Mouse (Mus musculus): ENCODE results near the gene Usp20. TPM values are rescaled to one million over a fixed set of nuclear protein-coding genes. Genes with fewer than 3 reads are reported as not detected.
"Not testable (repeated sequence)": the region's sequence is repeated elsewhere in the genome, so short reads cannot be mapped to it uniquely, and the experiment has no call there.

Usp20 gene
- 10 to 100 TPM in 1 of 2 experiments, 1 to 10 TPM in 1; 8.4 to 14.3 TPM for total RNA-seq (2021)
- long read RNA-seq, experiment 1, full-length matches to known transcripts, result 1 of 4 reads
- long read RNA-seq, experiment 1, partial matches to known transcripts, result 2 of 4 reads
- long read RNA-seq, experiment 1, other reads (novel, unspliced or antisense), result 1 of 4 reads
- long read RNA-seq, experiment 2, full-length matches to known transcripts, result 8 of 18 reads
- long read RNA-seq, experiment 2, partial matches to known transcripts, result 2 of 18 reads
- long read RNA-seq, experiment 2, other reads (novel, unspliced or antisense), result 8 of 18 reads

DNA sequence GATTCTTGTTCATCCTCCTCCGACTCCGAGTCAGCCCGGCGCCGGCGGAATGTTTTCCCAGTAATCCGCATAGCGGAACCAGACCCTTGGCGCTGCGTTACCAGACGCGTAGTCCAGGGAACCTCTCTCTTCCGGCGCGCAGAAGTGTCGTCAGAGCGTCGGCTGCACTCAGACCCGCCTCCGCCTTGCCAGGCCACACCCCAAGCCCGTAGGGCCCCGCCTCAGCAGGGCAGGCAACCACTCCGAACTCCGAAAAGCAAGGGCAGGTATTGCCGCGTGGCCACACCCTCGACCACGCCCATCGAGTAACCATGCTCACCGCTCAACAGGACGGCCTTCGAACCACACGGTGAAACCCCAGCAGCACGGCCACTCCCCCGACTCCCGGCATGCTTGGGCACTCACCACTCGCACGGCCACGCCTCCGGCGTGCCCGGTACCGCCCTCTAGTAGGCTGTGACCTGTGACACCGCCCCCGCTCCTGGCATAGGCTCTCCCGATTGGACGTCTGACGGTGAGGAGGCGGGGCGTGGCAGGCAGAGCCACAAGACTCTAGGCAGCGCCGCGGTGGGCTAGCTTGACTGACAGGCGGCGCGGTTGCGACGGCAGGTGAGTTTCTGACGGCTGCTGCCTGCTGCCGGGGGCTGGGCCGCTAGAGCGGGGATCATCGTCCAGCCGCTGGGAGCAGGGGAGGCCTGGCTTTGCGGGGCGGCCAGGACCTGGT lies at the start of gene Usp20, which contains the start of gene BC005624:
Gene Usp20, plus strand, starts transcription at position 490 of the 724 bp plus-strand sequence.
Gene BC005624, minus strand, starts transcription at position 412 of the 724 bp plus-strand sequence.
- peak; percentile 100 for DNase-seq

DNA sequence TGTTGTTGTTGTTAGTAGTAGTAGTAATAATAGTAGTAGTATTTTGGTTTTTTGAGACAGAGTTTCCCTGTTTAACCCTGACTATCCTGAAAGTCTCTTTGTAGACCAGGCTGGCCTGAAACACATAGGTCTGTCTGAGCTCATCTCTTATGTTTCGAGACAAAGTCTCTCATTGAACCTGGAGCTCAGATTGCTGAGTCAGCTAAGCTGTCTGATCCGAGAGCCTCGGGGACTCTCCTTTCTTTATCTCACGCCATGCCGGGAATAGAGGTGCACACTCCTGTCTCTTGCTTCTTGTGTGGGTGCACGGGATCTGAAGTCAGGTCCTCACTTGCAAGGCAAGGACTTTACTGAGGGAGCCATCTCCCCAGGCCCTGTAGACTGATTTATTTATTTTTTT lies 49.0 kb upstream of the Usp20 start:
- DNase-seq, result no peak

DNA sequence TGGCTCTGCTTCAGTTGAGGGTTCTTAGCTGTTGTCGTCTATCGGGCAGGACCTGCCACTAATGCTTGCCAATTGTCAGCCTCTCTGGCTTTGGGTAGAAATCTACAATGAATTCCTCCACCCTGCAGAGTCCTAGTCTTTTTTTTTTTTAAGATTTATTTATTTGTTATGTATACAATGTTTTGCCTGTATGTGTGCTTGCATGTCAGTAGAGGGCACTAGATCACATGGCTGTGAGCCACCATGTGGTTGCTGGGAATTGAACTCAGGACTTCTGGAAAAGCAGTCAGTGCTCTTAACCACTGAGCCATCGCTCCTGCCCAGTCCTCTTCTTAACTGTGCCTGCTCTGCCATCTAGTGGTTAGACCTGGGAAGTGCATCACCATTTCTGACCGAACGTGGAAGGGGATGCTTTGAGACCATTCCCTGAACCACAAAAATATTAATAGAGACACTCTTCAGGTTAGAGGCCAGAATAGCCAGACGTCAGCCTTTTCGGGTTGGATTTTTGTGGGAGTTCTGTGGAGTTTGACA lies 48.1 kb upstream of the Usp20 start:
- peak; percentile 55 for DNase-seq

DNA sequence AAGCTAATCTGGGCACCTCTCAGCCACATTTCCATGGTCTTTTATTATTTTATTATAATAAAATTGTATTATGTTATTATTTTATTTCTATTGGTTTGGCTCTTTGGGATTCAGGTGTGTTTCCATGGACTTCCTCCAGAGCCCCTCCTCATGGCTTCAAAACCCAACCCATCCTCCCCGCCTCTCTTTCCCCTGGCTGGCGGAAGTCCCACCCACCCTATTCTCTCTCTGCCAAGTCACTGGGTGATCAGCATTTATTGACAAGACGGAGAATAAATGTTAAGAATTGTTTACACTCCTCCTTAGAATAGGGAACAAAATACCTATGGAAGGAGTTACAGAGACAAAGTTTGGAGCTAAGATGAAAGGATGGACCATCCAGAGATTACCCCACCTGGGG lies 45.3 kb upstream of the Usp20 start:
- no peak for DNase-seq

DNA sequence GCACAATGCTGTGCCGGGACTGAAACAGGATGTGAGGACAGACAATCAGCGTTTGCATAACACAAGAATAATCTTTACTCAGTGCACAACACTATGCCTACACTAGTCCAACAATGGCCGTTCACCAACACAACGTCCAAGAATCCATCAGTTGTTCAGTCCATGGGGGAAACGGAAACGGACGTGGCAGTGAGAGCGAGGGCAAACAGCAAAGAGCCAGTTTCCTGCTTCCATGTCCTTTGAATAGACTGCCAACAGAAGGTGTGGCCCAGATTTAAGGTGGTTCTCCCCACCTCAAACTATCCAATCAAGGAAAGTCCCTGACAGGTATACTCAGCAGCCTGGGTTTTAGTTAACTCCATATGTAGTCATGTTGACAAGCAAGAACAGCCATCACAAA lies 44.3 kb upstream of the Usp20 start:
- no peak for DNase-seq

DNA sequence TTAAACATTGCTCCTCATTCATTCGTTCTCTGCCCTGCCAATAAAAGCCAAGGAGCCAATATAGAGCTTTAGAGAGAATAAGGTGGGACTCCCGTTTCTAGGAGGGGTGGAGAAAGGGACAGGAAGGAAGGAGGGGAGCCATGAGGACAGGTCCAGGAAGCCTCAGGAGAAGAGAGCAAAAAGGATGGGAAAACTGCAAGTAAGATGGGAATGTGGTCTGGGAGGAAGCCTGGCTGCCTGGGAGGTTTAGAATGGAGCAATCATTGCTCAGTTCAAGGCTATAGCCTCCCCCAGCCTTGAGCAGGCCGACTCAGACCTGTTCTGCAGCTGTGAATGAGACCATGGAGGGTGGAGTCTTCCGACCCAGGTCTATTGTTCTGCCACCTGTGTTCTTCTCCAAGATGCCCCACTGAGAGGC lies 43.5 kb upstream of the Usp20 start:
- DNase-seq, result no peak

DNA sequence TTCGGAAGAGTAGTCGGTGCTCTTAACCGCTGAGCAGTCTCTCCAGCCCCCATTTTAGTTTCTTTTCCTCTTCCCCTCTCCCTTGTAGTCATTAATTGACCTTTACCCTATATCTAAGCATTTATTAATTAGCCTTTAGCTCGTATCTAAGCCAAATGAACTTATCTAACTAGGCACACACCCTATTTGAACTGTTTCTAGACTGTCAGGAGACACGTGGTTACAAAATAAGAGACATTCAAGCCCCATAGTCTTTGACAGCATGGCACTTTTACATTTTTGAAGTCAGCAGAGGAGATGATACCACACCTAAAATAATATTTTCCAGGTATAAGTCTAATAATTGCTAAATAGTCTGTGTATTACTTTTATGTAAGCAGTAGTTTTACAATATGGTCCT lies 40.5 kb upstream of the Usp20 start:
- no peak for DNase-seq

DNA sequence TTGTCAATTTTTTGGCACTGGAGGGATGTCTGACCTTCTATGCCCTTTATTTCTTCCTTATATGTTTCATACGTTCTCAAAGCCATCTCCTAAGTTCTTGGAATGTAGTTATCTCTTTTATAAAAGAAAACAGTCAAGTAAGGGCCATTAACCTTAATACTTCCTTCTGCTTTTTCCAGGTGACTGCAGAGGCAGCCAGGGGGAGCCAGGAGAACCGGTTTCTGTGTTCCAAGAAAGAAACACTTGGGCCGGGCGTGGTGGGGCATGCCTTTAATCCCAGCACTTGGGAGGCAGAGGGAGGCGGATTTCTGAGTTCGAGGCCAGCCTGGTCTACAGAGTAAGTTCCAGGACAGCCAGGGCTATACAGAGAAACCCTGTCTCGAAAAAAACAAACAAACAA lies 40.0 kb upstream of the Usp20 start:
- not testable (repeated sequence) for DNase-seq

DNA sequence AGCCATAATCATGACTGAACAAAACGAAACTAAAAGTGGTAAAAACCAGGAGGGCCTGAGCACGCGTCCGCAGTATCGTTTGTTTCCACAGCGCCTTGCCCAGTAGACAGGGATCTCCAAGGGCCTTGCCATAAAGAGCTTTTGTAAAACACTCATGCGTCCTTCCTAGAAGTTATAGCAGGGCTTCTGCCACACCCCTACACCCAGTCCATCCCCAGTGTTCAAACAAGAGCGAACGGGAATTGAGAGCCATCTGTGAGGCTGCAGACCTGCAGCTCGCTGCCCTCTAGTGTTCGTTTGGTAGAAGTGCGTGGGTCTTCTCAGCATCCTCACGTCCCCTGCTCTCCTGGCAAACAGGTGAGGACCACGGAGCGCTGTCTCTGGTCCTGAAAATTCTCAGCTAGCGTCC lies 39.5 kb upstream of the Usp20 start:
- DNase-seq, result peak; percentile 40

DNA sequence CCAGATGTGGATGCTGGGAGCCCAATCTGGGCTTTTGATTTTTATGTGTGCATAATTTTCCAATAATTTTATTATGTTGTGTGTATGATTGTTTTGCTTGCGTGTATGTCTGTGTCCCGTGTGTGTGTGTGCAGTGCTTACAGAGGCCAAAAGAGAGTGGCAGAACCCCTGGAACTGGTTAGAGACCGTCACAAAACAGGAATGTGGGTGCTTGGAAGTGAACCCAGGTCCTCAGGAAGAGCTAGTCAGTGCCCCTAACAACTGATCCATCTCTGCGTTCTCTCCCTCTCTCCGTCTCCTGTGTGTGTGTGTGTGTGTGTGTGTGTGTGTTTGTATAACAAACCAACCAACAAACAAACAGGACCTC lies 29.6 kb upstream of the Usp20 start:
- no peak for DNase-seq

DNA sequence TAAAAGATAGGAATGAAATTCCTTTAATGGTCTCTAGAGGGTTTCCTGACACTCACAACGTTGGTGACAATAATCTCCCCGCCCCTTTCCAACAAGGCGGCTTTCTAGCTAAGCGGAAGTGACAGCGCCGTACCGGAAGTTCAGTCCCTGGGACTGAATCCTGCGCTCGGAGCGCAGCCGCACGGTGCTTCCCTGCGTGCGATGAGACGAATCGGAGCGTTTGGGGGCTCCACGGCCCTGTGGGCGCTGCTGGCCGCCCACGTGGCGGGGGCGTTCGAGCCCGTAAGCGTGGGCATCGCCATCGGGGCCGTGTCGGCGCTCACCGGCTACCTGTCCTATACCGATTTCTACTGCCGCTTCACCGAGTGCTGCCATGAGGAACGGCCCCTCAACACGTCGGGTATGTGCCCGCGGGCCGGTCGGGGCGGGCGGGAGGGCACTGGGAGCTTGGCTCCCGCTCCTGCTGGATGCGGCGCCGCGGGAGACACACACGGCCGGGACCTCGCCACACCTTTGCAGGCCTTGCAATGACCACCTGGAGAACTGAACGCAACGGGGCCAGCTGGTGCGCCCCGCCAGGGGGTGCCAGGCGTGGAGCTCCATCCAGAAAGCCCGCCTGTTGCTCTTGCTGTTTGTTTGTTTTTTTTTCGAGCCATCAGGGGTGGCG lies 29.1 kb upstream of the Usp20 start, which contains the start of gene Tor1b:
Gene Tor1b, plus strand, starts transcription at position 136 of the 667 bp plus-strand sequence.
- DNase-seq, result peak; percentile 74

DNA sequence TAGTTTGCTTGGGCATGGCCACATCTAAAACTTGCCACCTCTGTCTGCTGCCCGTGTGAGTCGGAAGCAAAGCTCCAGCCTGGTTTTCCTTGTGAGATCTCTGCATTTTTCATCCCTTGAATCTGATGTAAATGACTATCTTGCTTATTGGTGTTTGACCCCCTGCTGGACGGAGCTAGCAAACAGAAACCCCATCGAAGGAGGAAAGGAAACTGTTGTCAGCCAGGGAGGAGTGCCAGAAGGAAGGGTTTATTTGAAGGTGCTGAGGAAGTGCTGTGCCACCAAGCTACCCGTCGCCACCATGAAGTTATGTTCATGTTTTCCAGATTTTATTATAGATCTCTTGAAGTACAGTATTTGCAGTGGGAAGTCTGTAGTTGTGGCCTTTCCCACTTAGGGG lies 27.3 kb upstream of the Usp20 start:
- DNase-seq, result no peak

DNA sequence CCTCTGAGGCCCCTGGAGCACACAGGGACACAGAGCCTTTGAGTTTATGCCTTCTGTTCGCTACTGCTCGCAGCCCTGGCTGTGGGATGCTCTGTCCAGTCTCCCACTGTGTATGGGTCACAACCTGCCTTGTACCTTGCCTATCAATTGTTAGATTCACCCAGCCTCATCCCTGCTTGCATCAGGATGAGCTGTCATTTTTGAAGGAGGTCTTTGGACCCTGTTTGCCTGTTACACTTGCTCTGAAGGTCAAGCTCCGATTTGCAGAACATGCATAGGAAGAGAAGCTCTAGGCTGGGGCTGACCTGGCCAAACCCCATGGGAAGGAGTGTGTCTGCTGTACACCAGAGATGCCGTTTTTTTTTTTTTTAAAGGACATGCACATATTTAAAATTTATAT lies 24.6 kb upstream of the Usp20 start:
- no peak for DNase-seq

DNA sequence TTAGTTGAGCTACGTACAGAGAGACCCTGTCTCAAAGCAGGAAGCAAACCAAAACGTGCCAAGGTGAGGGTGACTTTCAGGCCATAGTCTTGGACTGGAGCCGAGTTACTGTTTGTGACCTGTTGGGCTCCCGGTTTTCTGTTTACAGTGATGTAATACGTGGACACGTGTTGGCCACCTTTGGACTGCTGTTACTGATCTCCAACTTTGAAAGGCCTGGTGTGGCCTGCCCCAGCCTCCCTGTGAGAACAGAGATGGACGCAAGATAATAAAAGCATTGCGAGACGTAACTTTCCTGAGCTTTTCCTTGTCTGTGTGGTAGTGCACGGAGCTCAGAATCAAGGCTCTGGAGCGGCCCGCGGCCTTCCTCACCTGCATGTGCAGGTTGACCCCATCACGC lies 23.4 kb upstream of the Usp20 start:
- no peak for DNase-seq

DNA sequence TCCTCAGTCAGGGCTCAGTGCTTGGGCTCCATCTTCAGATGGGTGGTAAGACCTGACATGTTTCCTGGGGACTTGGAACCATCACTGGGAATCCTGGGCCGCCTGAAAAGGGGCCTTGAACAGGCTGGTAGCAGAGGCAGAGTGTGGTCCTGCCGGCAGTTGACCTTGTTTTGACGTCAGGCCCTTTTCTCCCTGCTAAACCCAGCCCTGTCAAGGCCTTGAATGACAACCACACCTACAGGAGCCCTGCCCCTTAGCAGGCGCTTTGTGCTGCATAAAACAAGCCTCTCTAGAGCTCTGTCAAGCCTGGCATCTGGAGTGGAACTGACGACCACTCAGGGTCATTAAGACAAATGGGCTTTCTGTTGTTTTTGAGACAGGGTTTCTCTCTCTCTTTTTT lies 22.2 kb upstream of the Usp20 start:
- DNase-seq, result no peak

DNA sequence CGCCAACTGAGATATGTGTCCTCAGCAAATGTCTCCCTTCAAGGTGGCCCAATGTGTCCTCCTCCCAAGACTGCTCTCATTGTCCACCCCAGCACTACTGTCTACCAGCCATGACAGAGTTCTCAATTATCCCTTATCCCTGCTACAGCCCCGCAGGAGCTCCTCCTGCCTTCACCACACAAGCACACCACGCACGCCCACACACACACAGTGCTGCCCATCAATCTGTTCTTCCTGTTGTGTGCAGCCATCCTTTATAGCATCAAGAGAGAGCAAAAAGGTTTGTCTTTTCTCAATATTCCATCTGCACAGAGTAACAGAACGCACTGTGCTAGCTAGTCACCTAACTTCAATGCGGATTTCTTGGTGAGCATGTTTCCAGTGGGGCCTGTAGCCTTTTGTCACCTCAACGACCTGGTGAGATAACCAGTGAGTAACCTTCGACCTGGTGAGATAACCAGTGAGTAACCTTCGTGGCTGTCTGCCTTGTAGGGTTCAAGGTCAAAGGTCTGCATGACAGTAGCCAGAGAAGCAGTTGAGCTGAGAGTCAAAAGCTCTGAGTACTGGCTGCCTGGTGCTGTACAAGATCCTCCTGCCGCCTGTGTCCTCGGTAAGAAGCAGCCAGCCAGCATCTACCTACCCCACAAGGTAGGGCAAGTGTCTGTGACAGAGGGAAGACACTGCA lies 19.4 kb upstream of the Usp20 start:
- no peak for DNase-seq

DNA sequence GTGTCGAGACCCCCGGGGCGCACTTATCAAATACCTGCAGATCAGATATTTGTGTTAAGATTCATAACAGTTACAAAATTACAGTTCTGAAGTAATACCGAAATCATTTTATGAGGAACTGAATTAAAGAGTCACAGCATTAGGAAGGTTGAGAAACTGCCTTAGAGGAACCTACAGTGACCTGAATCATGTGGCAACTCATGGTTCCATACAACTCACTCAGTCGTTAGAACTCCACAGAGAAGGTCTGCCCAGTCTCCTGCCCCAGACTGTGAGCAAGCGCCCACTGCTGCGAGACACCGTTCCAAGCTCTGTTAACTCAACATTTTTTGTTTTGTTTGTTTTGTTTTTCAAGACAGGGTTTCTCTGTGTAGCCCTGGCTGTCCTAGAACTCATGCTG lies 16.5 kb upstream of the Usp20 start:
- no peak for DNase-seq

DNA sequence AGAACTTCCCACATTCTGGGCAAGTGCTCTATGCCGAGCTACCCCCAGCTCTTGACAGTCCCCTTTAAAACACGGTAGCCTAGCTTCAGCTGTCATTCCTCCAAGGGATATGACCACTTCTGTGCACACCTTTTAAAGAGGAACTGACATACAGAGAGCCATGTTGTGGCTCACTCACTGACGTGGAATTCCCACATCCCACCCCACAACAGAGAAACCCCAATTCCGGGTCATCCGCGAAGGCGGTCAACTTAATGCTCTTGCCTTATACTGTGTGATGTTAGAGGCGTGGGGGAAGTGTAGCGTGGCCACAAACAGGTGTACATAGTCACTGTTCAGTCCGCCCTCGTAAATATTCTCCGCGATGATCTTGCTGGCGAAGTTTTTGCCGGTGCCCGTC lies 15.3 kb upstream of the Usp20 start:
- no peak for DNase-seq

DNA sequence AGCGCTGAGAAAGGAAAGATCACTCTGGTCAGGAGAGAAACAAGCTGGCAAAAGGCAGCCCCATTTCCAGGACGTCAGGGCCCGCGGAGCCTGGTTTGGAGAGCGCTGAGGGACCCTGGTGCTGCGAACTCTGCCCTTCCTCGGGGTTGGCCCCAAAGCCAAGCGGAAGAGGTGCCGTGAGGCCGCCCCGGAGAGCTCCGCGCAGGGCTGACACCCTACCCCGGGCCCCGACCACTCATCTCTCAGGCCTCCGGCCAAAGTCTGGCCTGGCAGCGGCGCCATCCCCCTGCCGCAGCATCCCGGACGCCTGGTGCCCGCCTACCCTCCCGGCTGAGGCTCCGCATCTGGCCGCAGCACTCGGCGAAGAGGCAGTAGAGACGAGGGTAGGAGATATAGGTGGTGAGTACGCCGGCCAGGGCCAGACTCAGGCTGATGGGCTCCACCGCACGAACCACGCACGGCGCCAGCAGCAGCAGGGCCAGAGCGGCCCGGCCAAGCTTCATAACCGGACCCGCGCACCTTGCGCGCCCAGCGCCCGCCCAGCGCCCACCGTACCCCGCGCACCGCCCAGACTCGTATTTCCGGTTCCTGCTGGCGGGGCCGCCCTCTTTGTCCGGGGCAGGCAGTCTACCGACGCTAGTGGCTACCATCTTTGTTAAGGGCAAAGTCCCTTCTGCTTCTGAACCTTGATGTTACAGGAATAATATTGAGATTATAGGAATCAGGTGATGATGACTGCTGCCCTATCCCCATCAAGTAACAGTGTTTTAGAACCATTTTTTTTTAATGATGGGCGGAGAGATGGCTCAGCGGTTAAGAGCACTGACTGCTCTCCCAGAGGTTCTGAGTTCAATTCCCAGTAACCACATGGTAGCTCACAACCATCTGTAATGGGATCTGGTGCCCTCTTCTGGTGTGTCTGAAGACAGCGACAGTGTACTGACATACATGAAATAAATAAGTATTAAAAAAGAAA lies 14.4 kb upstream of the Usp20 start, which contains the start of gene Tor1a:
Gene Tor1a, minus strand, starts transcription at position 582 of the 976 bp plus-strand sequence.
- DNase-seq, result peak; percentile 85

DNA sequence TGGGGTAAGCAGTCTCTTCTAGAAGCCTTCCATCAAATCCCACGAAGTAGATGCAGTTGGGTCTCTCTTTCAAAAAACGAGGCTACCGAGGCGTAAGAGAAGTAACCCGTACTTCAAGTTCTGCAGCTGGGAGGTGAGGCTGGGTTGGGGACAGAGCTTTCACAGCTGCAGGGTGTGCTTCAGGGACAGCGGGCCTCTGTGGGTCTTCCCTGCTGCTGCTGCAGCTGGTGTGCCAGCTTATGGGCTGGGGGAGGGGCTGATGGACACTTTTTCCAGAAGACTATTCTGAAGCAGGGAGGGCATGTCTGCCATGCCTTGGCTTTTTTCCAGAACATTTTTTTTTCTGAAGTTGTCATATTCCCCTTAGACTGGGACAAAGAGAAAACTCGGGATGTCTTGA lies 945 bp downstream of the Usp20 start:
- no peak for DNase-seq
